Mouse (Mus musculus): ENCODE data around the gene Bsn. TPM values are rescaled to one million over a fixed set of nuclear protein-coding genes. Genes with fewer than 3 reads are reported as not detected.

The Bsn gene
- polyA plus RNA-seq, 1 experiment from 2014 or later: 5.7 TPM

- no peak overlapping the region for H3K27ac ChIP-seq (ENCODE audit: low read depth, low read length)
- 55% methylated on average over 1 of the region's 1 CpGs for WGBS
Measured at GRCm38 (mm10) chr9:108150486-108150885, 39.7 kb downstream of the Bsn start.

GRCm38 (mm10) chr9:108149817-108150216, 40.4 kb downstream of the Bsn start:
- no peak overlapping the region for H3K27ac ChIP-seq (ENCODE audit: low read depth, low read length)
- H3K4me3 ChIP-seq (ENCODE audit: low read depth, low read length): no peak overlapping the region
- no peaks in the 10 kb centered on the region for H3K4me1 ChIP-seq (replicated peaks; ENCODE audit: control insufficient read depth, insufficient read depth, low read length)
- 51% methylated on average over 4 of the region's 4 CpGs for WGBS
- no peaks in the 10 kb centered on the region; the same call in 1 of the 2 replicates for H3K27me3 ChIP-seq (replicated peaks; ENCODE audit: control insufficient read depth, insufficient read depth, low read length)
- no peak overlapping the region for H3K9ac ChIP-seq (ENCODE audit: low read depth, low read length)
- ATAC-seq (replicated peaks; ENCODE audit: low FRiP score): no peak
- H3K9me3 ChIP-seq (ENCODE audit: control insufficient read depth, low read length): no peaks in the 10 kb centered on the region
- no peak overlapping the region for H3K4me2 ChIP-seq
- no peak for DNase-seq (ENCODE audit: low spot score)
- H3K36me3 ChIP-seq (ENCODE audit: control insufficient read depth, insufficient read depth, low read length): no peaks in the 10 kb centered on the region

More at GRCm38 (mm10) chr9:108150486-108150885, 39.7 kb downstream of the Bsn start:
- Histone ChIP-seq H3K4me2 (no peak overlapping the region), H3K9ac (ENCODE audit: low read depth, low read length) (no peak overlapping the region), H3K4me1 (replicated peaks; ENCODE audit: control insufficient read depth, insufficient read depth, low read length) (no peaks in the 10 kb centered on the region), H3K27me3 (replicated peaks; ENCODE audit: control insufficient read depth, insufficient read depth, low read length) (no peaks in the 10 kb centered on the region), H3K4me3 (ENCODE audit: low read depth, low read length) (no peak overlapping the region), H3K9me3 (ENCODE audit: control insufficient read depth, low read length) (no peaks in the 10 kb centered on the region), H3K36me3 (ENCODE audit: control insufficient read depth, insufficient read depth, low read length) (no peaks in the 10 kb centered on the region)
- DNase-seq (ENCODE audit: low spot score) (no peak), ATAC-seq (replicated peaks; ENCODE audit: low FRiP score) (no peak)

- no peak for ATAC-seq (replicated peaks; ENCODE audit: low FRiP score)
- WGBS: 84% methylated on average over 5 of the region's 5 CpGs
Measured at GRCm38 (mm10) chr9:108147606-108148005, 42.6 kb downstream of the Bsn start.

GRCm38 (mm10) chr9:108146451-108146850, 43.7 kb downstream of the Bsn start:
- Histone ChIP-seq H3K4me3 (ENCODE audit: low read depth, low read length) (no peak overlapping the region), H3K27me3 (replicated peaks; ENCODE audit: control insufficient read depth, insufficient read depth, low read length) (no peaks in the 10 kb centered on the region; the same call in 1 of the 2 replicates), H3K9ac (ENCODE audit: low read depth, low read length) (no peak overlapping the region), H3K4me1 (replicated peaks; ENCODE audit: control insufficient read depth, insufficient read depth, low read length) (no peaks in the 10 kb centered on the region), H3K27ac (ENCODE audit: low read depth, low read length) (no peak overlapping the region), H3K36me3 (ENCODE audit: control insufficient read depth, insufficient read depth, low read length) (no peaks in the 10 kb centered on the region), H3K4me2 (no peak overlapping the region), H3K9me3 (ENCODE audit: control insufficient read depth, low read length) (no peaks in the 10 kb centered on the region)
- ATAC-seq (replicated peaks; ENCODE audit: low FRiP score): no peak
- WGBS: 65% methylated on average over 4 of the region's 4 CpGs
- no peak for DNase-seq (ENCODE audit: low spot score)

More at GRCm38 (mm10) chr9:108147606-108148005, 42.6 kb downstream of the Bsn start:
- DNase-seq (ENCODE audit: low spot score): no peak
- Histone ChIP-seq H3K27ac (ENCODE audit: low read depth, low read length) (no peak overlapping the region), H3K9me3 (ENCODE audit: control insufficient read depth, low read length) (no peaks in the 10 kb centered on the region), H3K4me3 (ENCODE audit: low read depth, low read length) (no peak overlapping the region), H3K9ac (ENCODE audit: low read depth, low read length) (no peak overlapping the region), H3K27me3 (replicated peaks; ENCODE audit: control insufficient read depth, insufficient read depth, low read length) (no peaks in the 10 kb centered on the region; the same call in 1 of the 2 replicates), H3K36me3 (ENCODE audit: control insufficient read depth, insufficient read depth, low read length) (no peaks in the 10 kb centered on the region), H3K4me2 (no peak overlapping the region), H3K4me1 (replicated peaks; ENCODE audit: control insufficient read depth, insufficient read depth, low read length) (no peaks in the 10 kb centered on the region)

GRCm38 (mm10) chr9:108145740-108146139, 44.4 kb downstream of the Bsn start:
- Histone ChIP-seq H3K27ac (ENCODE audit: low read depth, low read length) (no peak overlapping the region), H3K27me3 (replicated peaks; ENCODE audit: control insufficient read depth, insufficient read depth, low read length) (no peaks in the 10 kb centered on the region; the same call in 1 of the 2 replicates), H3K4me3 (ENCODE audit: low read depth, low read length) (no peak overlapping the region), H3K9ac (ENCODE audit: low read depth, low read length) (no peak overlapping the region), H3K4me1 (replicated peaks; ENCODE audit: control insufficient read depth, insufficient read depth, low read length) (no peaks in the 10 kb centered on the region), H3K36me3 (ENCODE audit: control insufficient read depth, insufficient read depth, low read length) (no peaks in the 10 kb centered on the region), H3K9me3 (ENCODE audit: control insufficient read depth, low read length) (no peaks in the 10 kb centered on the region), H3K4me2 (no peak overlapping the region)
- ATAC-seq (replicated peaks; ENCODE audit: low FRiP score) (no peak), DNase-seq (ENCODE audit: low spot score) (no peak)
- 58% methylated on average over 6 of the region's 6 CpGs for WGBS

- H3K36me3 ChIP-seq (ENCODE audit: control insufficient read depth, insufficient read depth, low read length): no peaks in the 10 kb centered on the region
- no peak overlapping the region for H3K9ac ChIP-seq (ENCODE audit: low read depth, low read length)
- H3K4me3 ChIP-seq (ENCODE audit: low read depth, low read length): no peak overlapping the region
- no peak overlapping the region for H3K27ac ChIP-seq (ENCODE audit: low read depth, low read length)
- 68% methylated on average over 17 of the region's 17 CpGs for WGBS
- DNase-seq (ENCODE audit: low spot score): no peak
- H3K9me3 ChIP-seq (ENCODE audit: control insufficient read depth, low read length): no peaks in the 10 kb centered on the region
- H3K4me1 ChIP-seq (replicated peaks; ENCODE audit: control insufficient read depth, insufficient read depth, low read length): no peaks in the 10 kb centered on the region
- H3K27me3 ChIP-seq (replicated peaks; ENCODE audit: control insufficient read depth, insufficient read depth, low read length): no peaks in the 10 kb centered on the region; the same call in 1 of the 2 replicates
- ATAC-seq (replicated peaks; ENCODE audit: low FRiP score): no peak
- H3K4me2 ChIP-seq: no peak overlapping the region
Measured at GRCm38 (mm10) chr9:108144371-108145270, 45.6 kb downstream of the Bsn start.

- H3K36me3 ChIP-seq (ENCODE audit: control insufficient read depth, insufficient read depth, low read length): no peaks in the 10 kb centered on the region
- no peak overlapping the region for H3K4me3 ChIP-seq (ENCODE audit: low read depth, low read length)
- H3K4me1 ChIP-seq (replicated peaks; ENCODE audit: control insufficient read depth, insufficient read depth, low read length): no peaks in the 10 kb centered on the region
- DNase-seq (ENCODE audit: low spot score) (no peak), ATAC-seq (replicated peaks; ENCODE audit: low FRiP score) (no peak)
- WGBS: 92% methylated on average over 2 of the region's 2 CpGs
- no peak overlapping the region for H3K4me2 ChIP-seq
- no peak overlapping the region for H3K27ac ChIP-seq (ENCODE audit: low read depth, low read length)
- no peaks in the 10 kb centered on the region for H3K9me3 ChIP-seq (ENCODE audit: control insufficient read depth, low read length)
- H3K9ac ChIP-seq (ENCODE audit: low read depth, low read length): no peak overlapping the region
- H3K27me3 ChIP-seq (replicated peaks; ENCODE audit: control insufficient read depth, insufficient read depth, low read length): no peaks in the 10 kb centered on the region; the same call in 1 of the 2 replicates
Measured at GRCm38 (mm10) chr9:108143470-108143869, 46.7 kb downstream of the Bsn start.

GRCm38 (mm10) chr9:108141387-108141786, 48.8 kb downstream of the Bsn start:
- Histone ChIP-seq H3K27ac (ENCODE audit: low read depth, low read length) (no peak overlapping the region), H3K9ac (ENCODE audit: low read depth, low read length) (no peak overlapping the region), H3K36me3 (ENCODE audit: control insufficient read depth, insufficient read depth, low read length) (no peaks in the 10 kb centered on the region), H3K4me1 (replicated peaks; ENCODE audit: control insufficient read depth, insufficient read depth, low read length) (no peaks in the 10 kb centered on the region), H3K9me3 (ENCODE audit: control insufficient read depth, low read length) (no peaks in the 10 kb centered on the region), H3K4me2 (no peak overlapping the region), H3K4me3 (ENCODE audit: low read depth, low read length) (no peak overlapping the region), H3K27me3 (replicated peaks; ENCODE audit: control insufficient read depth, insufficient read depth, low read length) (peaks cover 8% of the 10 kb centered on the region)
- ATAC-seq (replicated peaks; ENCODE audit: low FRiP score): no peak
- DNase-seq (ENCODE audit: low spot score): no peak
- 81% methylated on average over 10 of the region's 10 CpGs for WGBS

All from liver, embryonic 11.5 days (tissue).